Mouse (Mus musculus) forebrain, embryonic 15.5 days (tissue): ENCODE measurements around the gene Zbbx. TPM values are rescaled to one million over a fixed set of nuclear protein-coding genes. Genes with fewer than 3 reads are reported as not detected.

Experiments
- ATAC-seq: fragments of 200-750 bp; cut with Nextera tagmentation; replicated peaks from 2 replicates; pipeline ENCODE4 v1.8.0; 2017; ENCODE audit warnings: mild to moderate bottlenecking, moderate TSS enrichment, moderate library complexity
- H3K27ac ChIP-seq: fragments of 300-500 bp; sonication (generic); replicated peaks from 2 replicates; pipeline ENCODE4 v1.5.1; 2015; ENCODE audit warnings: mild to moderate bottlenecking, inconsistent platforms
- H3K27me3 ChIP-seq: fragments of 300-500 bp; sonication (generic); 2 replicates; pipeline ENCODE4 v1.6.1; 2015; ENCODE audit warnings: inconsistent platforms
- H3K36me3 ChIP-seq: fragments of 300-500 bp; sonication (generic); 2 replicates; pipeline ENCODE4 v1.6.1; 2015; ENCODE audit warnings: mild to moderate bottlenecking, inconsistent platforms
- H3K4me1 ChIP-seq: fragments of 300-500 bp; sonication (generic); 2 replicates; pipeline ENCODE4 v1.6.1; 2015; ENCODE audit warnings: inconsistent platforms
- H3K4me2 ChIP-seq: fragments of 300-500 bp; sonication (generic); replicated peaks from 2 replicates; pipeline ENCODE4 v1.6.1; 2015; ENCODE audit warnings: mild to moderate bottlenecking, inconsistent platforms
- H3K4me3 ChIP-seq: fragments of 300-500 bp; sonication (generic); 2 replicates; pipeline ENCODE4 v1.5.1; 2015; ENCODE audit warnings: mild to moderate bottlenecking, inconsistent platforms
- H3K9ac ChIP-seq: fragments of 300-500 bp; sonication (generic); replicated peaks from 2 replicates; pipeline ENCODE4 v1.6.1; 2015; ENCODE audit warnings: mild to moderate bottlenecking, inconsistent platforms
- H3K9me3 ChIP-seq: fragments of 300-500 bp; sonication (generic); 2 replicates; pipeline ENCODE4 v1.6.1; 2016; ENCODE audit warnings: inconsistent platforms
- WGBS: fragments of 180-500 bp; shearing (Covaris S2); methylation state at CpG from one replicate; pipeline ENCODE4 v1.1.7; 2015; ENCODE audit warnings: mixed read lengths; 5-methylcytosine and 5-hydroxymethylcytosine counted together
- polyA plus RNA-seq: library from polyadenylated mRNA; unstranded; fragments of >200 nt; fragmentation: Nextera tagmentation; extraction: Ambion mirVana; gene quantifications from 2 replicates; pipeline ENCODE4 v1.2.1, GENCODE M21; 2015

Zbbx gene
- polyA plus RNA-seq: 0.80 and 0.85 TPM in 2 replicates

GRCm38 (mm10) chr3:75164838-75165496, at the start of gene Zbbx:
Gene Zbbx, minus strand, starts transcription at chr3:75165034.
- 13% methylated on average over 20 of the region's 20 CpGs for WGBS
- no peaks in the 10 kb centered on the region for H3K27me3 ChIP-seq
- peak within 1 kb of the TSS; percentile 64 for H3K4me2 ChIP-seq
- H3K9ac ChIP-seq: peak within 1 kb of the TSS; percentile 19; the same call in 1 of the 2 replicates
- ATAC-seq: peak; percentile 99
- no peak within 1 kb of the TSS for H3K27ac ChIP-seq
- H3K4me3 ChIP-seq: peak within 1 kb of the TSS; percentile 42
- H3K36me3 ChIP-seq: no peaks in the 10 kb centered on the region
- H3K4me1 ChIP-seq: peaks cover 3% of the 10 kb centered on the region; the same call in 1 of the 2 replicates
- H3K9me3 ChIP-seq: no peaks in the 10 kb centered on the region

- H3K36me3 ChIP-seq: no peaks in the 10 kb centered on the region
Observed at GRCm38 (mm10) chr3:75202808-75203503, 38.1 kb upstream of the Zbbx start.

GRCm38 (mm10) chr3:75182606-75183005, 17.8 kb upstream of the Zbbx start:
- Histone ChIP-seq H3K4me1 (no peaks in the 10 kb centered on the region), H3K27me3 (no peaks in the 10 kb centered on the region), H3K4me2 (no peak overlapping the region), H3K9me3 (no peaks in the 10 kb centered on the region), H3K27ac (no peak overlapping the region), H3K36me3 (no peaks in the 10 kb centered on the region), H3K4me3 (no peak overlapping the region), H3K9ac (no peak overlapping the region)
- 90% methylated on average over 1 of the region's 1 CpGs for WGBS
- ATAC-seq: no peak

More at GRCm38 (mm10) chr3:75202808-75203503, 38.1 kb upstream of the Zbbx start:
- Histone ChIP-seq H3K9ac (no peak overlapping the region), H3K9me3 (no peaks in the 10 kb centered on the region), H3K4me3 (no peak overlapping the region), H3K27me3 (no peaks in the 10 kb centered on the region), H3K4me2 (no peak overlapping the region), H3K27ac (no peak overlapping the region), H3K4me1 (no peaks in the 10 kb centered on the region)
- 36% methylated on average over 12 of the region's 12 CpGs for WGBS
- ATAC-seq: peak; percentile 64; the same call in 1 of the 2 replicates

- Histone ChIP-seq H3K9ac (no peak overlapping the region), H3K27ac (no peak overlapping the region), H3K27me3 (no peaks in the 10 kb centered on the region), H3K9me3 (no peaks in the 10 kb centered on the region), H3K4me3 (no peak overlapping the region), H3K36me3 (no peaks in the 10 kb centered on the region), H3K4me1 (no peaks in the 10 kb centered on the region), H3K4me2 (no peak overlapping the region)
- ATAC-seq: peak; percentile 57
- 8% methylated on average over 3 of the region's 3 CpGs for WGBS
Observed at GRCm38 (mm10) chr3:75141876-75142275, 23.0 kb downstream of the Zbbx start.

- ATAC-seq: no peak
- H3K4me3 ChIP-seq: no peak overlapping the region
- no peaks in the 10 kb centered on the region for H3K36me3 ChIP-seq
- H3K4me1 ChIP-seq: no peaks in the 10 kb centered on the region
- H3K9me3 ChIP-seq: no peaks in the 10 kb centered on the region
- no peaks in the 10 kb centered on the region for H3K27me3 ChIP-seq
- no peak overlapping the region for H3K27ac ChIP-seq
- no peak overlapping the region for H3K4me2 ChIP-seq
- H3K9ac ChIP-seq: no peak overlapping the region
Observed at GRCm38 (mm10) chr3:75104867-75105266, 60.0 kb downstream of the Zbbx start.

- H3K4me1 ChIP-seq: no peaks in the 10 kb centered on the region
- WGBS: 46% methylated on average over 1 of the region's 1 CpGs
- ATAC-seq: peak; percentile 92
- no peaks in the 10 kb centered on the region for H3K27me3 ChIP-seq
- no peak overlapping the region for H3K4me2 ChIP-seq
- H3K36me3 ChIP-seq: no peaks in the 10 kb centered on the region
- H3K4me3 ChIP-seq: no peak overlapping the region
- H3K9ac ChIP-seq: no peak overlapping the region
- H3K27ac ChIP-seq: no peak overlapping the region
- H3K9me3 ChIP-seq: no peaks in the 10 kb centered on the region
Observed at GRCm38 (mm10) chr3:75085762-75086161, 79.1 kb downstream of the Zbbx start.

GRCm38 (mm10) chr3:75078906-75079305, 85.9 kb downstream of the Zbbx start:
- ATAC-seq: peak; percentile 97

GRCm38 (mm10) chr3:75009701-75010100, 155.1 kb downstream of the Zbbx start:
- ATAC-seq: no peak
- Histone ChIP-seq H3K9ac (no peak overlapping the region), H3K4me2 (no peak overlapping the region), H3K4me1 (no peaks in the 10 kb centered on the region), H3K9me3 (no peaks in the 10 kb centered on the region), H3K36me3 (no peaks in the 10 kb centered on the region), H3K27ac (no peak overlapping the region), H3K4me3 (no peak overlapping the region), H3K27me3 (no peaks in the 10 kb centered on the region)
- 82% methylated on average over 1 of the region's 1 CpGs for WGBS

More at GRCm38 (mm10) chr3:75078906-75079305, 85.9 kb downstream of the Zbbx start:
- no peak overlapping the region for H3K4me3 ChIP-seq
- WGBS: 45% methylated on average over 1 of the region's 1 CpGs
- no peak overlapping the region for H3K4me2 ChIP-seq
- no peaks in the 10 kb centered on the region for H3K36me3 ChIP-seq
- no peak overlapping the region for H3K27ac ChIP-seq
- H3K9me3 ChIP-seq: no peaks in the 10 kb centered on the region
- H3K27me3 ChIP-seq: no peaks in the 10 kb centered on the region
- H3K4me1 ChIP-seq: no peaks in the 10 kb centered on the region
- H3K9ac ChIP-seq: no peak overlapping the region

Other genes with a start within 250 kb of the Zbbx start
- not detected in 2 replicates for gene Serpini2, start 105.0 kb upstream of the Zbbx start, polyA plus RNA-seq